Mouse (Mus musculus): ENCODE measurements around the gene Il17a.

DNA sequence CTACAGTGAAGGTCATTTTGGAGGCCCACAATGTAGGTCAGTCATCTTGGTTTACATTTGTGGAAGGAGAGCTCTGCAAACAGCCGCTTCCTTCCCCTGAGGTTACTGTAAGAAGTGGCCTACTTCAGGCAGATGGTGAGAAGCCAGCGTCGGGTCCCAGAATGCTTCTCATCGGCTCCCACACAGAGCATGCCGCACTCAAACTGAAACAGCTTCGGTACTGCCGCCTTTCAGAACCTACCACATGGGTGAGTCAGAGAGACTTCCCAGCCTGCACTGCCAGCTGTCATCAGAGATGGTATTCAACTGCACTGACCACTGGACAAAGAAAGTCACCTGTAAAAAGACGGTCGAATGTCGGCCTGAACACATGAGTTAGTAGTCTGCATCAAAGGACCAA is 29.1 kb downstream of the Il17a start:
- TF ChIP-seq POLR2A (IDR thresholded peaks at IDR 0.05; ENCODE audit: borderline replicate concordance, insufficient read depth, low read length) (no peak), CTCF (IDR thresholded peaks at IDR 0.05; ENCODE audit: borderline replicate concordance, insufficient read depth, low read depth, low read length) (no peak)

All from cerebellum, adult 2 months (tissue).